Comparison of ENCODE assay signal across 8 mouse cellular contexts in the genomic region with DNA sequence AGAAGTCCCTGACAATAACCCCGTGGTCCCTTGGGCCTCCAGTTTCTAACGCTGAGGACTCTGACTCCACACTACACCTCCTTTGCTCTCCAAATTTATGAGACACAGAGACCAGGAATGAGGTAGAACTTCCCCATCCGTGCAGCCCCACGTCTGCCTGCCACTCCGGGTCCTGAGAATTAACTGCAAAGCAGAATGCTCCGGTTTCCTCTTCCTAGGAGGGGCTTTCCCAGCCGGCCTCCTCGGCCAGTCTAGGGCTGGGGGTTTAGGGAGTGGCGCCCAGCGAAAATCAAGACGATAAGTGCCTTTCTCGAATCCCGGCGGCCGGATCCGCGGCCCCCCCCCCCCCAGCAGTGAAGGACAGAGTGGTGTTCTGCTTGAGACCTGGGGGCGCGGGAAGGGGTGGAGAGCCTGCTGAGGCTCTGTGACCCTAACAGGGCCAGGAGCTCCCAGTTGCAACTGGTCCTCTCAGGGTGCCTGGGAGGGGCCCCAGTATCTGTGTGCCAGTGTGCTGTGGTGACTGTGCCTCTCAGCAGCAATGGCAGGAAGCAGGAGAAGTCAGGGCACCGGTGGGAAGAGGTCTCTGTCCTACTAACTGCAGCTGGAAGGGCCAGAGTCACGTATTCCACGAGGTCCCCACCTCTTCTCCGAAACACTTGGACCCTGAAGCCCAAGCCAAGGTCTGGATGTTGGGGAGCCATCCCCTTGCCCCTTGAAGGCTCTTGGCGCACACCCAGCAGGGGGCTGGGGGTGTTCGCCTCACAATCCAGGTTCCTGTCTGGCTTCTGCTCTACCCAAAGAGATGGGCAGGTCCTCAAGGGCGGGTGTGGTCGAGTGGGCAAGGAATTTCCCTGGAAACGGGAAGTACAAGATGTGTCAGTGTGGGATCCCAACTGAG. TPM values are rescaled to one million over a fixed set of nuclear protein-coding genes. Genes with fewer than 3 reads are reported as not detected.
DNase-seq lines count a peak whose midpoint lies in the region; ATAC-seq lines count a peak whose summit lies in the region.

No protein-coding gene starts in this region.

- no peaks in the 10 kb centered on the region for H3K9me3 ChIP-seq in lung, embryonic 15.5 days
- no peaks in the 10 kb centered on the region for H3K9me3 ChIP-seq in heart, embryonic 13.5 days
- H3K9me3 ChIP-seq in limb, embryonic 11.5 days (ENCODE audit: control insufficient read depth, low read length) = no peaks in the 10 kb centered on the region
- no peaks in the 10 kb centered on the region for H3K9me3 ChIP-seq in midbrain, embryonic 16.5 days (replicated peaks; ENCODE audit: control insufficient read depth, low read length, poor library complexity, severe bottlenecking)

- H3K4me3 ChIP-seq in lung, embryonic 15.5 days = 0 out of 2 replicates have a peak overlapping the region, but pooled peaks have one; percentile 12
- peak overlapping the region; percentile 38 for H3K4me3 ChIP-seq in heart, embryonic 13.5 days
- H3K4me3 ChIP-seq in limb, embryonic 11.5 days (ENCODE audit: low read depth, low read length) = no peak overlapping the region
- no peak overlapping the region for H3K4me3 ChIP-seq in midbrain, embryonic 16.5 days (ENCODE audit: low read depth, low read length)

- H3K27ac ChIP-seq in lung, embryonic 15.5 days = no peak overlapping the region
- H3K27ac ChIP-seq in heart, embryonic 13.5 days (replicated peaks) = 0 out of 2 replicates have a peak overlapping the region, but pooled peaks have one; percentile 20
- H3K27ac ChIP-seq in limb, embryonic 11.5 days (replicated peaks; ENCODE audit: low read depth, low read length) = no peak overlapping the region
- H3K27ac ChIP-seq in midbrain, embryonic 16.5 days (ENCODE audit: low read length) = no peak overlapping the region

- no peak for ATAC-seq in lung, embryonic 15.5 days (ENCODE audit: borderline replicate concordance, extremely low read depth, low FRiP score, low TSS enrichment)
- ATAC-seq in heart, embryonic 13.5 days (ENCODE audit: extremely low read depth, insufficient number of reproducible peaks, low FRiP score, low TSS enrichment) = no peak
- no peak for ATAC-seq in limb, embryonic 11.5 days (ENCODE audit: insufficient number of reproducible peaks, low FRiP score, low TSS enrichment, low read depth)
- ATAC-seq in midbrain, embryonic 16.5 days = no peak

- peaks cover 50% of the 10 kb centered on the region for H3K4me1 ChIP-seq in lung, embryonic 15.5 days
- H3K4me1 ChIP-seq in heart, embryonic 13.5 days = peaks cover 37% of the 10 kb centered on the region
- H3K4me1 ChIP-seq in limb, embryonic 11.5 days (ENCODE audit: control insufficient read depth, insufficient read depth, low read length) = peaks cover 23% of the 10 kb centered on the region
- no peaks in the 10 kb centered on the region for H3K4me1 ChIP-seq in midbrain, embryonic 16.5 days (ENCODE audit: control insufficient read depth, insufficient read depth, low read length)

- H3K9ac ChIP-seq in lung, embryonic 15.5 days = peak overlapping the region; percentile 34
- peak overlapping the region; percentile 71 for H3K9ac ChIP-seq in heart, embryonic 13.5 days
- H3K9ac ChIP-seq in limb, embryonic 11.5 days (ENCODE audit: low read length) = peak overlapping the region; percentile 5
- no peak overlapping the region for H3K9ac ChIP-seq in midbrain, embryonic 16.5 days (ENCODE audit: low read depth, low read length)

- WGBS in lung, embryonic 15.5 days = 7% methylated on average over 26 of the region's 28 CpGs
- WGBS in heart, embryonic 13.5 days = 4% methylated on average over 28 of the region's 28 CpGs
- 5% methylated on average over 28 of the region's 28 CpGs for WGBS in limb, embryonic 11.5 days
- 8% methylated on average over 27 of the region's 28 CpGs for WGBS in midbrain, embryonic 16.5 days

- H3K27me3 ChIP-seq in lung, embryonic 15.5 days = no peaks in the 10 kb centered on the region
- H3K27me3 ChIP-seq in heart, embryonic 13.5 days (replicated peaks) = peaks cover 14% of the 10 kb centered on the region; the same call in 1 of the 2 replicates
- no peaks in the 10 kb centered on the region for H3K27me3 ChIP-seq in limb, embryonic 11.5 days (ENCODE audit: control insufficient read depth, insufficient read depth, low read length)
- H3K27me3 ChIP-seq in midbrain, embryonic 16.5 days (ENCODE audit: control insufficient read depth, insufficient read depth, low read depth, low read length) = no peaks in the 10 kb centered on the region

- DNase-seq in lung, postnatal 14 days = no peak
- DNase-seq in limb, embryonic 11.5 days (ENCODE audit: low spot score) = peak; percentile 46
- no peak for DNase-seq in urinary bladder, postnatal 25 days (ENCODE audit: low spot score)
- DNase-seq in spleen, postnatal 14 days (ENCODE audit: low spot score in 2 of 2) = no peak
- no peak for DNase-seq in cerebellum, adult 18-20 months

- peak overlapping the region; percentile 50 for H3K4me2 ChIP-seq in lung, embryonic 15.5 days
- H3K4me2 ChIP-seq in heart, embryonic 13.5 days = peak overlapping the region; percentile 68
- H3K4me2 ChIP-seq in limb, embryonic 11.5 days (ENCODE audit: low read depth, severe bottlenecking) = peak overlapping the region; percentile 47
- peak overlapping the region; percentile 12; the same call in 1 of the 2 replicates for H3K4me2 ChIP-seq in midbrain, embryonic 16.5 days (ENCODE audit: low read length)

- H3K36me3 ChIP-seq in lung, embryonic 15.5 days = no peaks in the 10 kb centered on the region
- no peaks in the 10 kb centered on the region for H3K36me3 ChIP-seq in heart, embryonic 13.5 days
- no peaks in the 10 kb centered on the region for H3K36me3 ChIP-seq in limb, embryonic 11.5 days (ENCODE audit: control insufficient read depth, insufficient read depth, low read length)
- no peaks in the 10 kb centered on the region for H3K36me3 ChIP-seq in midbrain, embryonic 16.5 days (ENCODE audit: control insufficient read depth, insufficient read depth, low read length)

RNA-seq across cellular contexts. Expression of gene Fkbp5, which starts 6.6 kb away (rescaled TPM):
- polyA plus RNA-seq in lung, embryonic 15.5 days (2015; fragmentation: Nextera tagmentation; extraction: Ambion mirVana) = 30.7 and 35.1 TPM in 2 replicates
- 11.8 and 12.1 TPM in 2 replicates for polyA plus RNA-seq in heart, embryonic 13.5 days (2015; fragmentation: Nextera tagmentation; extraction: Ambion mirVana)
- 11.6 and 12.2 TPM in 2 replicates for polyA plus RNA-seq in limb, embryonic 11.5 days (2014; fragmentation: Nextera tagmentation; extraction: Ambion mirVana)
- 36.3 and 40.5 TPM in 2 replicates for polyA plus RNA-seq in midbrain, embryonic 16.5 days (2015; fragmentation: Nextera tagmentation; extraction: Ambion mirVana)

RNA-seq across cellular contexts. Expression of gene Armc12, which starts 19.9 kb away (rescaled TPM):
- polyA plus RNA-seq in lung, embryonic 15.5 days (2015; fragmentation: Nextera tagmentation; extraction: Ambion mirVana) = not detected in 2 replicates
- not detected in 2 replicates for polyA plus RNA-seq in heart, embryonic 13.5 days (2015; fragmentation: Nextera tagmentation; extraction: Ambion mirVana)
- not detected in 2 replicates for polyA plus RNA-seq in limb, embryonic 11.5 days (2014; fragmentation: Nextera tagmentation; extraction: Ambion mirVana)
- not detected in 2 replicates for polyA plus RNA-seq in midbrain, embryonic 16.5 days (2015; fragmentation: Nextera tagmentation; extraction: Ambion mirVana)

RNA-seq across cellular contexts. Expression of gene Clpsl2, which starts 38.5 kb away (rescaled TPM):
- not detected in 2 replicates for polyA plus RNA-seq in lung, embryonic 15.5 days (2015; fragmentation: Nextera tagmentation; extraction: Ambion mirVana)
- polyA plus RNA-seq in heart, embryonic 13.5 days (2015; fragmentation: Nextera tagmentation; extraction: Ambion mirVana) = not detected in 2 replicates
- polyA plus RNA-seq in limb, embryonic 11.5 days (2014; fragmentation: Nextera tagmentation; extraction: Ambion mirVana) = not detected in 2 replicates
- not detected in 2 replicates for polyA plus RNA-seq in midbrain, embryonic 16.5 days (2015; fragmentation: Nextera tagmentation; extraction: Ambion mirVana)

RNA-seq across cellular contexts. Expression of gene Clps, which starts 49.9 kb away (rescaled TPM):
- polyA plus RNA-seq in lung, embryonic 15.5 days (2015; fragmentation: Nextera tagmentation; extraction: Ambion mirVana) = 0.34 and 9.2 TPM in 2 replicates
- polyA plus RNA-seq in heart, embryonic 13.5 days (2015; fragmentation: Nextera tagmentation; extraction: Ambion mirVana) = 0.25 and 2.0 TPM in 2 replicates
- polyA plus RNA-seq in limb, embryonic 11.5 days (2014; fragmentation: Nextera tagmentation; extraction: Ambion mirVana) = not detected in 2 replicates
- polyA plus RNA-seq in midbrain, embryonic 16.5 days (2015; fragmentation: Nextera tagmentation; extraction: Ambion mirVana) = not detected in 2 replicates

Comparison
In these comparisons a context has a peak if more than half of its experiments do, and no peak if none do; other contexts are left out.
1. H3K4me2 ChIP-seq: peak in every context shown above with its lines; median percentile 68 in heart, embryonic 13.5 days; 50 in lung, embryonic 15.5 days; 47 in limb, embryonic 11.5 days; 12 in midbrain, embryonic 16.5 days.
2. H3K4me3 ChIP-seq: peak in lung, embryonic 15.5 days (single experiment) and heart, embryonic 13.5 days (single experiment); none in limb, embryonic 11.5 days (single experiment) and midbrain, embryonic 16.5 days (single experiment).